Mouse (Mus musculus) megakaryocyte-erythroid progenitor cell, adult 5 weeks (primary cell): ENCODE data around the gene Speer4d. TPM values are rescaled to one million over a fixed set of nuclear protein-coding genes. Genes with fewer than 3 reads are reported as not detected.

Experiments
- polyA plus RNA-seq: library from polyadenylated mRNA; stranded (reverse); fragments of >175 nt; gene quantifications from 2 replicates; pipeline ENCODE4 v1.2.3, GENCODE M21; 2012

Speer4d gene
- not detected in 2 replicates for polyA plus RNA-seq

DNA sequence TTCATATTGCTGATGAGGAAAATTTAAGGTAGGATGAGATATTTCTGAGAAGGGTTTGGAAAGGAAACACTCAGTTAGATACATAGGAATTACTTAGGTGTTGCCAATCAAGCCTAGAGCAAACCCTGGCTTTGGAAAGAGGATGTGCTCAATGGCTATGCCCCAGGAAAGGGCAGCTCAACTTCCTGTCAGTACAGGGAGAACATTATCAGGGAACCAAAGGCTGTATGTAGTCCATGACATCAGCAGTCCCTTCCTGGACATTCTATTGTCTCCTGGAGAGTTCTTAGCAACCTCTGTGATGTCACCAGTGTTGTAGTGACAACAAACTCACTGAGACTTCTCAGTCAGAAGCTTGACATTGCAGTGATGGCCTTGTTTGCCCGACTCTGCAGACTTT, at the start of gene Speer4d:
Gene Speer4d (plus strand): TSS at position 301 of the 400 bp plus-strand sequence.

GRCm38 (mm10) chr5:15577033-15577432, 41.8 kb upstream of the Speer4d start, which contains the start of gene Gm21083:
TSS of gene Gm21083 (plus strand) at chr5:15577333.

GRCm38 (mm10) chr5:15656959-15657358, 38.1 kb downstream of the Speer4d start, which contains the start of gene 4930572O03Rik:
TSS of gene 4930572O03Rik (minus strand) at chr5:15657059.

Other genes with a start within 250 kb of the Speer4d start
- not detected in 2 replicates for gene Gm21149, start 142.5 kb upstream of the Speer4d start, polyA plus RNA-seq
- not detected in 2 replicates for gene Gm21190, start 89.8 kb upstream of the Speer4d start, polyA plus RNA-seq
- 0.19 TPM in 1 of 2 replicates, not detected in the other for gene Gm21083, start 41.7 kb upstream of the Speer4d start, polyA plus RNA-seq
- gene 4930572O03Rik, start 38.0 kb downstream of the Speer4d start, polyA plus RNA-seq, result not detected in 2 replicates
- gene Speer4c, start 95.2 kb downstream of the Speer4d start, polyA plus RNA-seq, result not detected in 2 replicates